Mouse (Mus musculus) liver, postnatal 0 days (tissue): ENCODE measurements at regions not wholly inside any gene's neighbourhood (a gene's known extent, or its start where the extent isn't known, plus 50 kb on each side); places are given as distances from the start of the nearest gene placed in this dataset.
A peak's percentile ranks its signal among the peaks of the same experiment; 100 is the strongest.

Source experiments
- ATAC-seq: fragments of 200-750 bp; cut with Nextera tagmentation; 2 replicates; pipeline ENCODE4 v1.8.0; 2017; ENCODE audit warnings: mild to moderate bottlenecking, moderate library complexity
- DNase-seq: peaks from one replicate; pipeline ENCODE4 v3.0.0-alpha.2; 2016
- H3K27ac ChIP-seq: fragments of 300-500 bp; sonication (generic); 2 replicates; pipeline ENCODE4 v1.5.1; 2014; ENCODE audit warnings: antibody characterized with exemption, moderate library complexity, mild to moderate bottlenecking, low read depth
- H3K27me3 ChIP-seq: fragments of 300-500 bp; sonication (generic); 2 replicates; pipeline ENCODE4 v1.6.1; 2014; ENCODE audit warnings: low read length, control low read depth, mixed read lengths; ENCODE audit not compliant: insufficient read depth
- H3K36me3 ChIP-seq: fragments of 300-500 bp; sonication (generic); replicated peaks from 2 replicates; pipeline ENCODE4 v1.6.1; 2014; ENCODE audit warnings: mild to moderate bottlenecking, control low read depth, low read length, moderate library complexity, mixed read lengths; ENCODE audit not compliant: insufficient read depth
- H3K4me1 ChIP-seq: fragments of 300-500 bp; sonication (generic); 2 replicates; pipeline ENCODE4 v1.6.1; 2014; ENCODE audit warnings: antibody characterized with exemption, mild to moderate bottlenecking, control low read depth; ENCODE audit not compliant: insufficient read depth
- H3K4me2 ChIP-seq: fragments of 300-500 bp; sonication (generic); 2 replicates; pipeline ENCODE4 v1.6.1; 2014; ENCODE audit warnings: low read depth, mild to moderate bottlenecking, low read length, moderate library complexity, mixed read lengths
- H3K4me3 ChIP-seq: fragments of 300-500 bp; sonication (generic); 2 replicates; pipeline ENCODE4 v1.5.1; 2014; ENCODE audit warnings: low read depth, low read length
- H3K9ac ChIP-seq: fragments of 300-500 bp; sonication (generic); replicated peaks from 2 replicates; pipeline ENCODE4 v1.6.1; 2014; ENCODE audit warnings: mild to moderate bottlenecking, moderate library complexity
- H3K9me3 ChIP-seq: fragments of 300-500 bp; sonication (generic); 2 replicates; pipeline ENCODE4 v1.6.1; 2016; ENCODE audit warnings: mild to moderate bottlenecking, control low read depth, low read length, mixed read lengths
- CTCF ChIP-seq: sonication (generic); IDR thresholded peaks from 2 replicates; pipeline ENCODE4 v1.5.1; 2016; ENCODE audit warnings: antibody characterized with exemption, low read depth
- EP300 ChIP-seq: IDR thresholded peaks from 2 replicates; pipeline ENCODE4 v1.6.1; 2016; ENCODE audit warnings: antibody characterized with exemption, low read depth, mild to moderate bottlenecking
- WGBS: fragments of 180-500 bp; shearing (Covaris S2); extraction: QIAGEN DNeasy Blood & Tissue Kit; methylation state at CpG from one replicate; pipeline ENCODE4 v1.1.7; 2014; ENCODE audit not compliant: insufficient replicate concordance; 5-methylcytosine and 5-hydroxymethylcytosine counted together

GRCm38 (mm10) chr7:115192992-115193761 lies 449.7 kb downstream of the Insc start:
- no peak for ATAC-seq

GRCm38 (mm10) chr7:115204916-115205315 lies 461.4 kb downstream of the Insc start:
- ATAC-seq (no peak), DNase-seq (no peak)
- H3K4me1 ChIP-seq: no peaks in the 10 kb centered on the region
- WGBS: 81% methylated on average over 3 of the region's 3 CpGs
- H3K27me3 ChIP-seq: no peaks in the 10 kb centered on the region
- H3K27ac ChIP-seq: no peak overlapping the region
- H3K36me3 ChIP-seq: no peaks in the 10 kb centered on the region
- no peaks in the 10 kb centered on the region for H3K9me3 ChIP-seq
- H3K4me2 ChIP-seq: no peak overlapping the region
- TF ChIP-seq CTCF (no peak), EP300 (no peak)
- H3K9ac ChIP-seq: no peak overlapping the region
- no peak overlapping the region for H3K4me3 ChIP-seq

More at GRCm38 (mm10) chr7:115192992-115193761, 449.7 kb downstream of the Insc start:
- Histone ChIP-seq H3K4me2 (no peak overlapping the region), H3K9me3 (no peaks in the 10 kb centered on the region), H3K36me3 (no peaks in the 10 kb centered on the region), H3K27me3 (no peaks in the 10 kb centered on the region), H3K9ac (no peak overlapping the region), H3K4me1 (no peaks in the 10 kb centered on the region), H3K27ac (no peak overlapping the region), H3K4me3 (no peak overlapping the region)
- no peak for DNase-seq
- 32% methylated on average over 9 of the region's 9 CpGs for WGBS
- TF ChIP-seq CTCF (no peak), EP300 (no peak)

GRCm38 (mm10) chr7:115206479-115207134 lies 463.1 kb downstream of the Insc start:
- DNase-seq (no peak), ATAC-seq (no peak)
- Histone ChIP-seq H3K9me3 (no peaks in the 10 kb centered on the region), H3K27me3 (no peaks in the 10 kb centered on the region), H3K36me3 (no peaks in the 10 kb centered on the region), H3K4me2 (no peak overlapping the region), H3K27ac (no peak overlapping the region), H3K4me1 (no peaks in the 10 kb centered on the region), H3K9ac (no peak overlapping the region), H3K4me3 (no peak overlapping the region)
- TF ChIP-seq EP300 (no peak), CTCF (no peak)
- WGBS: 58% methylated on average over 9 of the region's 9 CpGs

GRCm38 (mm10) chr7:115208781-115209180 lies 465.3 kb downstream of the Insc start:
- Histone ChIP-seq H3K27ac (no peak overlapping the region), H3K4me1 (no peaks in the 10 kb centered on the region), H3K36me3 (no peaks in the 10 kb centered on the region), H3K27me3 (no peaks in the 10 kb centered on the region), H3K4me2 (no peak overlapping the region), H3K9me3 (no peaks in the 10 kb centered on the region), H3K9ac (no peak overlapping the region), H3K4me3 (no peak overlapping the region)
- ATAC-seq (no peak), DNase-seq (no peak)
- TF ChIP-seq CTCF: no peak
- TF ChIP-seq EP300: no peak
- 56% methylated on average over 7 of the region's 7 CpGs for WGBS

- Histone ChIP-seq H3K4me1 (no peaks in the 10 kb centered on the region), H3K9me3 (no peaks in the 10 kb centered on the region), H3K27me3 (no peaks in the 10 kb centered on the region), H3K9ac (no peak overlapping the region), H3K4me2 (no peak overlapping the region), H3K27ac (no peak overlapping the region), H3K36me3 (no peaks in the 10 kb centered on the region), H3K4me3 (no peak overlapping the region)
- DNase-seq (no peak), ATAC-seq (no peak)
- TF ChIP-seq EP300 (no peak), CTCF (no peak)
- WGBS: 67% methylated on average over 2 of the region's 2 CpGs
These were observed 466.5 kb downstream of the Insc start for GRCm38 (mm10) chr7:115210012-115210411.

GRCm38 (mm10) chr7:115216838-115217237 lies 473.3 kb downstream of the Insc start:
- Histone ChIP-seq H3K27me3 (no peaks in the 10 kb centered on the region), H3K9ac (no peak overlapping the region), H3K4me3 (no peak overlapping the region), H3K4me2 (peak overlapping the region; percentile 59), H3K9me3 (no peaks in the 10 kb centered on the region), H3K27ac (no peak overlapping the region), H3K36me3 (no peaks in the 10 kb centered on the region), H3K4me1 (peaks cover 4% of the 10 kb centered on the region; the same call in 1 of the 2 replicates)
- TF ChIP-seq EP300 (no peak), CTCF (peak; percentile 86)
- under 1% methylated on average over 12 of the region's 13 CpGs for WGBS
- peak; percentile 78 for DNase-seq
- ATAC-seq: peak; percentile 72
